Mouse (Mus musculus) liver, embryonic 15.5 days (tissue): ENCODE results near the gene Lpar6. TPM values are rescaled to one million over a fixed set of nuclear protein-coding genes. Genes with fewer than 3 reads are reported as not detected.

Experiments used
- ATAC-seq: fragments of 200-750 bp; cut with Nextera tagmentation; 2 replicates; pipeline ENCODE4 v1.8.0; 2017; ENCODE audit warnings: moderate number of reproducible peaks, mild to moderate bottlenecking, moderate library complexity; ENCODE audit not compliant: insufficient read depth
- H3K27ac ChIP-seq: fragments of 300-500 bp; sonication (generic); replicated peaks from 2 replicates; pipeline ENCODE4 v1.5.1; 2015; ENCODE audit warnings: mild to moderate bottlenecking, inconsistent platforms
- H3K27me3 ChIP-seq: fragments of 300-500 bp; sonication (generic); 2 replicates; pipeline ENCODE4 v1.6.1; 2015; ENCODE audit warnings: mild to moderate bottlenecking, inconsistent platforms
- H3K36me3 ChIP-seq: fragments of 300-500 bp; sonication (generic); replicated peaks from 2 replicates; pipeline ENCODE4 v1.6.1; 2015; ENCODE audit warnings: moderate library complexity, mild to moderate bottlenecking, inconsistent platforms
- H3K4me1 ChIP-seq: fragments of 300-500 bp; sonication (generic); replicated peaks from 2 replicates; pipeline ENCODE4 v1.6.1; 2015; ENCODE audit warnings: inconsistent platforms
- H3K4me2 ChIP-seq: fragments of 300-500 bp; sonication (generic); 2 replicates; pipeline ENCODE4 v1.6.1; 2015; ENCODE audit warnings: moderate library complexity, mild to moderate bottlenecking, inconsistent platforms
- H3K4me3 ChIP-seq: fragments of 300-500 bp; sonication (generic); replicated peaks from 2 replicates; pipeline ENCODE4 v1.5.1; 2015; ENCODE audit warnings: mild to moderate bottlenecking, inconsistent platforms
- H3K9ac ChIP-seq: fragments of 300-500 bp; sonication (generic); 2 replicates; pipeline ENCODE4 v1.6.1; 2015; ENCODE audit warnings: moderate library complexity, mild to moderate bottlenecking, inconsistent platforms
- H3K9me3 ChIP-seq: fragments of 300-500 bp; sonication (generic); replicated peaks from 2 replicates; pipeline ENCODE4 v1.6.1; 2016; ENCODE audit warnings: inconsistent platforms
- WGBS: fragments of 180-500 bp; shearing (Covaris S2); methylation state at CpG from one replicate; pipeline ENCODE4 v1.1.7; 2015; ENCODE audit warnings: mixed read lengths; ENCODE audit not compliant: insufficient replicate concordance; 5-methylcytosine and 5-hydroxymethylcytosine counted together
- polyA plus RNA-seq: library from polyadenylated mRNA; unstranded; fragments of >200 nt; fragmentation: Nextera tagmentation; extraction: Ambion mirVana; gene quantifications from 2 replicates; pipeline ENCODE4 v1.2.1, GENCODE M21; 2015

Lpar6 gene
- polyA plus RNA-seq, 1 experiment from 2014 or later = 4.8 TPM

- peaks cover 10% of the 10 kb centered on the region; the same call in 1 of the 2 replicates for H3K36me3 ChIP-seq
- H3K4me3 ChIP-seq = no peak overlapping the region
- H3K9me3 ChIP-seq = no peaks in the 10 kb centered on the region
- no peak overlapping the region for H3K9ac ChIP-seq
- no peak for ATAC-seq
- H3K27ac ChIP-seq = no peak overlapping the region
- H3K27me3 ChIP-seq = no peaks in the 10 kb centered on the region
- no peak overlapping the region for H3K4me2 ChIP-seq
- WGBS = 69% methylated on average over 5 of the region's 5 CpGs
- H3K4me1 ChIP-seq = peaks cover 16% of the 10 kb centered on the region
Measured at GRCm38 (mm10) chr14:73231286-73231982, 6.3 kb upstream of the Lpar6 start.

- Histone ChIP-seq H3K4me1 (peaks cover 24% of the 10 kb centered on the region), H3K27ac (peak overlapping the region; percentile 53), H3K4me2 (no peak overlapping the region), H3K4me3 (no peak overlapping the region), H3K27me3 (no peaks in the 10 kb centered on the region), H3K36me3 (peaks cover 10% of the 10 kb centered on the region; the same call in 1 of the 2 replicates), H3K9me3 (no peaks in the 10 kb centered on the region), H3K9ac (no peak overlapping the region)
- 0 out of 2 replicates have a peak, but pooled peaks have one; percentile 25 for ATAC-seq
- 18% methylated on average over 2 of the region's 2 CpGs for WGBS
Measured at GRCm38 (mm10) chr14:73234468-73235031, 3.1 kb upstream of the Lpar6 start.

- H3K9ac ChIP-seq = peak overlapping the region; percentile 22; the same call in 1 of the 2 replicates
- H3K27me3 ChIP-seq = no peaks in the 10 kb centered on the region
- H3K4me3 ChIP-seq = peak overlapping the region; percentile 53
- peak; percentile 73 for ATAC-seq
- peak overlapping the region; percentile 69 for H3K27ac ChIP-seq
- WGBS = under 1% methylated on average over 20 of the region's 20 CpGs
- H3K36me3 ChIP-seq = 0 out of 2 replicates have a peak, but pooled peaks cover 4% of the 10 kb centered on the region
- H3K4me2 ChIP-seq = peak overlapping the region; percentile 50
- H3K9me3 ChIP-seq = no peaks in the 10 kb centered on the region
- peaks cover 24% of the 10 kb centered on the region for H3K4me1 ChIP-seq
Measured at GRCm38 (mm10) chr14:73238498-73239250, 979 bp downstream of the Lpar6 start.

GRCm38 (mm10) chr14:73239291-73239690 lies 1.6 kb downstream of the Lpar6 start:
- peak overlapping the region; percentile 69 for H3K27ac ChIP-seq
- peaks cover 22% of the 10 kb centered on the region for H3K4me1 ChIP-seq
- no peaks in the 10 kb centered on the region for H3K27me3 ChIP-seq
- no peaks in the 10 kb centered on the region for H3K9me3 ChIP-seq
- under 1% methylated on average over 6 of the region's 6 CpGs for WGBS
- ATAC-seq = 0 out of 2 replicates have a peak, but pooled peaks have one; percentile 37
- H3K36me3 ChIP-seq = peaks cover 10% of the 10 kb centered on the region; the same call in 1 of the 2 replicates
- H3K4me3 ChIP-seq = peak overlapping the region; percentile 53
- H3K4me2 ChIP-seq = peak overlapping the region; percentile 50
- H3K9ac ChIP-seq = peak overlapping the region; percentile 22

- Histone ChIP-seq H3K4me2 (no peak overlapping the region), H3K9ac (no peak overlapping the region), H3K27ac (no peak overlapping the region), H3K4me3 (no peak overlapping the region), H3K36me3 (peaks cover 16% of the 10 kb centered on the region; the same call in 1 of the 2 replicates), H3K4me1 (peaks cover 16% of the 10 kb centered on the region; the same call in 1 of the 2 replicates), H3K27me3 (no peaks in the 10 kb centered on the region), H3K9me3 (no peaks in the 10 kb centered on the region)
- no peak for ATAC-seq
- WGBS = 42% methylated on average over 3 of the region's 3 CpGs
Measured at GRCm38 (mm10) chr14:73239857-73240256, 2.2 kb downstream of the Lpar6 start.

GRCm38 (mm10) chr14:73244061-73244597 lies 6.4 kb downstream of the Lpar6 start:
- ATAC-seq = no peak
- peaks cover 26% of the 10 kb centered on the region for H3K36me3 ChIP-seq
- H3K4me2 ChIP-seq = no peak overlapping the region
- no peak overlapping the region for H3K27ac ChIP-seq
- 0 out of 2 replicates have a peak, but pooled peaks cover 4% of the 10 kb centered on the region for H3K4me1 ChIP-seq
- H3K4me3 ChIP-seq = no peak overlapping the region
- WGBS = 84% methylated on average over 2 of the region's 2 CpGs
- no peaks in the 10 kb centered on the region for H3K27me3 ChIP-seq
- no peak overlapping the region for H3K9ac ChIP-seq
- no peaks in the 10 kb centered on the region for H3K9me3 ChIP-seq

- no peak overlapping the region for H3K4me2 ChIP-seq
- H3K4me3 ChIP-seq = no peak overlapping the region
- peaks cover 32% of the 10 kb centered on the region for H3K36me3 ChIP-seq
- H3K27ac ChIP-seq = no peak overlapping the region
- H3K27me3 ChIP-seq = no peaks in the 10 kb centered on the region
- H3K9me3 ChIP-seq = no peaks in the 10 kb centered on the region
- peaks cover 8% of the 10 kb centered on the region for H3K4me1 ChIP-seq
- peak; percentile 54; the same call in 1 of the 2 replicates for ATAC-seq
- WGBS = 83% methylated on average over 2 of the region's 2 CpGs
- H3K9ac ChIP-seq = no peak overlapping the region
Measured at GRCm38 (mm10) chr14:73250056-73250455, 12.4 kb downstream of the Lpar6 start.

GRCm38 (mm10) chr14:73252276-73252675 lies 14.6 kb downstream of the Lpar6 start:
- Histone ChIP-seq H3K9me3 (no peaks in the 10 kb centered on the region), H3K9ac (no peak overlapping the region), H3K36me3 (peaks cover 33% of the 10 kb centered on the region), H3K4me3 (no peak overlapping the region), H3K27me3 (no peaks in the 10 kb centered on the region), H3K27ac (0 out of 2 replicates have a peak overlapping the region, but pooled peaks have one; percentile 5), H3K4me1 (peaks cover 15% of the 10 kb centered on the region), H3K4me2 (no peak overlapping the region)
- WGBS = 89% methylated on average over 2 of the region's 2 CpGs
- no peak for ATAC-seq

GRCm38 (mm10) chr14:73253453-73254251 lies 16.0 kb downstream of the Lpar6 start:
- H3K4me3 ChIP-seq = no peak overlapping the region
- peak overlapping the region; percentile 51; the same call in 1 of the 2 replicates for H3K27ac ChIP-seq
- H3K4me2 ChIP-seq = no peak overlapping the region
- H3K36me3 ChIP-seq = peaks cover 30% of the 10 kb centered on the region
- peaks cover 23% of the 10 kb centered on the region for H3K4me1 ChIP-seq
- H3K27me3 ChIP-seq = no peaks in the 10 kb centered on the region
- no peak overlapping the region for H3K9ac ChIP-seq
- H3K9me3 ChIP-seq = no peaks in the 10 kb centered on the region
- peak; percentile 60; the same call in 1 of the 2 replicates for ATAC-seq
- WGBS = 35% methylated on average over 6 of the region's 6 CpGs

GRCm38 (mm10) chr14:73254412-73254811 lies 16.7 kb downstream of the Lpar6 start:
- Histone ChIP-seq H3K27me3 (no peaks in the 10 kb centered on the region), H3K36me3 (peaks cover 28% of the 10 kb centered on the region), H3K4me3 (no peak overlapping the region), H3K4me1 (peaks cover 23% of the 10 kb centered on the region), H3K27ac (peak overlapping the region; percentile 51; the same call in 1 of the 2 replicates), H3K9me3 (no peaks in the 10 kb centered on the region), H3K4me2 (no peak overlapping the region), H3K9ac (no peak overlapping the region)
- WGBS = 62% methylated on average over 4 of the region's 4 CpGs
- ATAC-seq = no peak
